Mouse (Mus musculus): ENCODE data around the gene Dmac2. TPM values are rescaled to one million over a fixed set of nuclear protein-coding genes. Genes with fewer than 3 reads are reported as not detected.

Gene Dmac2
- polyA plus RNA-seq, 1 experiment from 2014 or later = 52.0 TPM

- Histone ChIP-seq H3K4me2 (ENCODE audit: low read length) (no peak overlapping the region), H3K4me3 (ENCODE audit: low read length) (no peak overlapping the region), H3K9me3 (ENCODE audit: control insufficient read depth, low read length) (no peaks in the 10 kb centered on the region), H3K9ac (ENCODE audit: low read depth, low read length) (no peak overlapping the region), H3K27ac (ENCODE audit: low read depth, low read length) (no peak overlapping the region), H3K4me1 (ENCODE audit: control insufficient read depth, insufficient read depth, low read depth, low read length) (no peaks in the 10 kb centered on the region), H3K36me3 (ENCODE audit: control insufficient read depth, insufficient read depth, low read length) (peaks cover 8% of the 10 kb centered on the region), H3K27me3 (replicated peaks; ENCODE audit: control insufficient read depth, insufficient read depth, low read length) (peaks cover 8% of the 10 kb centered on the region; the same call in 1 of the 2 replicates)
- ATAC-seq = no peak
- WGBS = 70% methylated on average over 5 of the region's 5 CpGs
These were observed 5.6 kb downstream of the Dmac2 start for GRCm38 (mm10) chr7:25624851-25625250.

GRCm38 (mm10) chr7:25625594-25626250 is 6.5 kb downstream of the Dmac2 start:
- no peak overlapping the region for H3K9ac ChIP-seq (ENCODE audit: low read depth, low read length)
- H3K36me3 ChIP-seq (ENCODE audit: control insufficient read depth, insufficient read depth, low read length) = peaks cover 13% of the 10 kb centered on the region
- H3K4me2 ChIP-seq (ENCODE audit: low read length) = no peak overlapping the region
- no peak overlapping the region for H3K4me3 ChIP-seq (ENCODE audit: low read length)
- no peak overlapping the region for H3K27ac ChIP-seq (ENCODE audit: low read depth, low read length)
- H3K27me3 ChIP-seq (replicated peaks; ENCODE audit: control insufficient read depth, insufficient read depth, low read length) = peaks cover 8% of the 10 kb centered on the region; the same call in 1 of the 2 replicates
- no peak for ATAC-seq
- H3K4me1 ChIP-seq (ENCODE audit: control insufficient read depth, insufficient read depth, low read depth, low read length) = no peaks in the 10 kb centered on the region
- H3K9me3 ChIP-seq (ENCODE audit: control insufficient read depth, low read length) = no peaks in the 10 kb centered on the region
- 80% methylated on average over 10 of the region's 10 CpGs for WGBS

GRCm38 (mm10) chr7:25626509-25627430 is 7.6 kb downstream of the Dmac2 start, which contains the start of gene B3gnt8:
B3gnt8 (plus strand) TSS chr7:25626654.
- Histone ChIP-seq H3K27ac (ENCODE audit: low read depth, low read length) (no peak within 1 kb of the TSS), H3K9ac (ENCODE audit: low read depth, low read length) (peak within 1 kb of the TSS; percentile 3; the same call in 1 of the 2 replicates), H3K4me1 (ENCODE audit: control insufficient read depth, insufficient read depth, low read depth, low read length) (no peaks in the 10 kb centered on the region), H3K4me2 (ENCODE audit: low read length) (peak within 1 kb of the TSS; percentile 37), H3K4me3 (ENCODE audit: low read length) (peak within 1 kb of the TSS; percentile 16), H3K27me3 (replicated peaks; ENCODE audit: control insufficient read depth, insufficient read depth, low read length) (peaks cover 8% of the 10 kb centered on the region; the same call in 1 of the 2 replicates), H3K9me3 (ENCODE audit: control insufficient read depth, low read length) (no peaks in the 10 kb centered on the region), H3K36me3 (ENCODE audit: control insufficient read depth, insufficient read depth, low read length) (peaks cover 21% of the 10 kb centered on the region)
- ATAC-seq = no peak; the same call in 1 of the 2 replicates
- 21% methylated on average over 27 of the region's 29 CpGs for WGBS

GRCm38 (mm10) chr7:25627431-25628322 is 8.5 kb downstream of the Dmac2 start:
- 21% methylated on average over 33 of the region's 38 CpGs for WGBS

GRCm38 (mm10) chr7:25628323-25628620 is 9.1 kb downstream of the Dmac2 start:
- H3K4me1 ChIP-seq (ENCODE audit: control insufficient read depth, insufficient read depth, low read depth, low read length) = no peaks in the 10 kb centered on the region
- ATAC-seq = no peak
- H3K4me2 ChIP-seq (ENCODE audit: low read length) = no peak overlapping the region
- no peaks in the 10 kb centered on the region for H3K9me3 ChIP-seq (ENCODE audit: control insufficient read depth, low read length)
- WGBS = 71% methylated on average over 8 of the region's 8 CpGs
- H3K27me3 ChIP-seq (replicated peaks; ENCODE audit: control insufficient read depth, insufficient read depth, low read length) = peaks cover 8% of the 10 kb centered on the region; the same call in 1 of the 2 replicates
- peaks cover 25% of the 10 kb centered on the region for H3K36me3 ChIP-seq (ENCODE audit: control insufficient read depth, insufficient read depth, low read length)
- H3K4me3 ChIP-seq (ENCODE audit: low read length) = no peak overlapping the region
- H3K9ac ChIP-seq (ENCODE audit: low read depth, low read length) = no peak overlapping the region
- H3K27ac ChIP-seq (ENCODE audit: low read depth, low read length) = no peak overlapping the region

More at GRCm38 (mm10) chr7:25627431-25628322, 8.5 kb downstream of the Dmac2 start:
- Histone ChIP-seq H3K4me3 (ENCODE audit: low read length) (peak overlapping the region; percentile 16), H3K27me3 (replicated peaks; ENCODE audit: control insufficient read depth, insufficient read depth, low read length) (peaks cover 8% of the 10 kb centered on the region; the same call in 1 of the 2 replicates), H3K27ac (ENCODE audit: low read depth, low read length) (no peak overlapping the region), H3K4me2 (ENCODE audit: low read length) (peak overlapping the region; percentile 37), H3K9ac (ENCODE audit: low read depth, low read length) (peak overlapping the region; percentile 3; the same call in 1 of the 2 replicates), H3K9me3 (ENCODE audit: control insufficient read depth, low read length) (no peaks in the 10 kb centered on the region), H3K4me1 (ENCODE audit: control insufficient read depth, insufficient read depth, low read depth, low read length) (no peaks in the 10 kb centered on the region), H3K36me3 (ENCODE audit: control insufficient read depth, insufficient read depth, low read length) (peaks cover 23% of the 10 kb centered on the region)
- ATAC-seq = no peak

- WGBS = 88% methylated on average over 5 of the region's 5 CpGs
- Histone ChIP-seq H3K4me1 (ENCODE audit: control insufficient read depth, insufficient read depth, low read depth, low read length) (no peaks in the 10 kb centered on the region), H3K9me3 (ENCODE audit: control insufficient read depth, low read length) (no peaks in the 10 kb centered on the region), H3K27me3 (replicated peaks; ENCODE audit: control insufficient read depth, insufficient read depth, low read length) (peaks cover 8% of the 10 kb centered on the region; the same call in 1 of the 2 replicates), H3K27ac (ENCODE audit: low read depth, low read length) (no peak overlapping the region), H3K4me3 (ENCODE audit: low read length) (no peak overlapping the region), H3K9ac (ENCODE audit: low read depth, low read length) (no peak overlapping the region), H3K4me2 (ENCODE audit: low read length) (no peak overlapping the region), H3K36me3 (ENCODE audit: control insufficient read depth, insufficient read depth, low read length) (peaks cover 27% of the 10 kb centered on the region)
- ATAC-seq = no peak
These were observed 13.5 kb downstream of the Dmac2 start for GRCm38 (mm10) chr7:25632679-25633078.

- Histone ChIP-seq H3K4me2 (ENCODE audit: low read length) (no peak overlapping the region), H3K9me3 (ENCODE audit: control insufficient read depth, low read length) (no peaks in the 10 kb centered on the region), H3K27me3 (replicated peaks; ENCODE audit: control insufficient read depth, insufficient read depth, low read length) (no peaks in the 10 kb centered on the region), H3K27ac (ENCODE audit: low read depth, low read length) (no peak overlapping the region), H3K36me3 (ENCODE audit: control insufficient read depth, insufficient read depth, low read length) (peaks cover 12% of the 10 kb centered on the region), H3K4me1 (ENCODE audit: control insufficient read depth, insufficient read depth, low read depth, low read length) (no peaks in the 10 kb centered on the region), H3K9ac (ENCODE audit: low read depth, low read length) (no peak overlapping the region), H3K4me3 (ENCODE audit: low read length) (no peak overlapping the region)
- 67% methylated on average over 3 of the region's 3 CpGs for WGBS
- no peak for ATAC-seq
These were observed 17.2 kb downstream of the Dmac2 start for GRCm38 (mm10) chr7:25636373-25636772.

GRCm38 (mm10) chr7:25637099-25637498 is 17.9 kb downstream of the Dmac2 start:
- Histone ChIP-seq H3K9me3 (ENCODE audit: control insufficient read depth, low read length) (no peaks in the 10 kb centered on the region), H3K36me3 (ENCODE audit: control insufficient read depth, insufficient read depth, low read length) (peaks cover 10% of the 10 kb centered on the region), H3K4me1 (ENCODE audit: control insufficient read depth, insufficient read depth, low read depth, low read length) (no peaks in the 10 kb centered on the region), H3K27me3 (replicated peaks; ENCODE audit: control insufficient read depth, insufficient read depth, low read length) (no peaks in the 10 kb centered on the region), H3K9ac (ENCODE audit: low read depth, low read length) (no peak overlapping the region), H3K4me3 (ENCODE audit: low read length) (no peak overlapping the region), H3K27ac (ENCODE audit: low read depth, low read length) (no peak overlapping the region), H3K4me2 (ENCODE audit: low read length) (no peak overlapping the region)
- 91% methylated on average over 5 of the region's 5 CpGs for WGBS
- no peak for ATAC-seq

Measured in hindbrain, embryonic 16.5 days (tissue).